22 mouse cellular contexts compared by ENCODE assay signal in genomic region chr17:7578003-7578402, GRCm38 (mm10).
DNase-seq lines count a peak whose midpoint lies in the region; ATAC-seq and TF ChIP-seq lines count a peak whose summit lies in the region.
"Had no signal": no experiment of that assay in that cellular context is flagged by ENCODE, and none has a peak within 500 bp of the region (broad histone marks: within the 10 kb centered on the region; RNA-seq: fewer than 3 reads in every experiment).

No protein-coding gene starts in this region.

- intact Hi-C loops in heart, postnatal 25 days (cut with DNase I): no loop called here

- no peaks in the 10 kb centered on the region for H3K9me3 ChIP-seq in heart, embryonic 13.5 days
- no peaks in the 10 kb centered on the region for H3K9me3 ChIP-seq in intestine, embryonic 16.5 days (ENCODE audit: control insufficient read depth, low read length)
- no peaks in the 10 kb centered on the region for H3K9me3 ChIP-seq in stomach, postnatal 0 days (ENCODE audit: control insufficient read depth, low read length)
- no peaks in the 10 kb centered on the region for H3K9me3 ChIP-seq in kidney, embryonic 14.5 days (ENCODE audit: control insufficient read depth, low read length)
- H3K9me3 ChIP-seq: embryonic facial prominence, embryonic 12.5 days; heart, embryonic 12.5 days; stomach, embryonic 15.5 days had no signal

- H3K27ac ChIP-seq in heart, embryonic 13.5 days (replicated peaks): 0 out of 2 replicates have a peak overlapping the region, but pooled peaks have one; percentile 13
- peak overlapping the region; percentile 57; the same call in 1 of the 2 replicates for H3K27ac ChIP-seq in intestine, embryonic 16.5 days (ENCODE audit: low read length)
- H3K27ac ChIP-seq in stomach, postnatal 0 days (replicated peaks): peak overlapping the region; percentile 50; the same call in 1 of the 2 replicates
- no peak overlapping the region for H3K27ac ChIP-seq in kidney, embryonic 14.5 days (ENCODE audit: low read depth, low read length)
- H3K27ac ChIP-seq: embryonic facial prominence, embryonic 12.5 days; hindbrain, embryonic 14.5 days; liver, embryonic 14.5 days; macrophage had no signal

- no peak overlapping the region for H3K4me3 ChIP-seq in heart, embryonic 13.5 days
- H3K4me3 ChIP-seq in intestine, embryonic 16.5 days (ENCODE audit: low read length): no peak overlapping the region
- no peak overlapping the region for H3K4me3 ChIP-seq in stomach, postnatal 0 days (ENCODE audit: low read depth, low read length)
- H3K4me3 ChIP-seq in kidney, embryonic 14.5 days (ENCODE audit: low read length): no peak overlapping the region
- H3K4me3 ChIP-seq: embryonic facial prominence, embryonic 12.5 days; heart, embryonic 12.5 days; stomach, embryonic 15.5 days had no signal

- H3K4me2 ChIP-seq in heart, embryonic 13.5 days: no peak overlapping the region
- no peak overlapping the region for H3K4me2 ChIP-seq in intestine, embryonic 16.5 days (ENCODE audit: low read depth, low read length)
- no peak overlapping the region for H3K4me2 ChIP-seq in stomach, postnatal 0 days (replicated peaks; ENCODE audit: low read depth)
- no peak overlapping the region for H3K4me2 ChIP-seq in kidney, embryonic 14.5 days (replicated peaks; ENCODE audit: low read depth, low read length)
- H3K4me2 ChIP-seq: embryonic facial prominence, embryonic 12.5 days; heart, embryonic 12.5 days; hindbrain, embryonic 14.5 days; stomach, embryonic 15.5 days had no signal

- no peak for ATAC-seq in heart, embryonic 13.5 days (ENCODE audit: extremely low read depth, insufficient number of reproducible peaks, low FRiP score, low TSS enrichment)
- ATAC-seq in intestine, embryonic 16.5 days: no peak
- ATAC-seq in stomach, postnatal 0 days (ENCODE audit: low FRiP score, low TSS enrichment): no peak
- ATAC-seq in kidney, embryonic 14.5 days (ENCODE audit: low FRiP score, low TSS enrichment): no peak
- ATAC-seq: forebrain, embryonic 14.5 days had no signal

- DNase-seq in adrenal gland, postnatal 14 days: peak; percentile 14
- no peak for DNase-seq in adrenal gland, adult 18-20 months (ENCODE audit: low spot score in 2 of 2)
- no peak for DNase-seq in heart, postnatal 25 days (ENCODE audit: low spot score)
- DNase-seq in stomach, postnatal 0 days (ENCODE audit: low spot score): no peak
- DNase-seq: cerebellum, adult 11-12 months; embryo, embryonic 11 days; kidney, adult 8-10 months; liver; right cerebral cortex, postnatal 14 days; thymus, adult 18-20 months; thymus, postnatal 25 days had no signal

- no peaks in the 10 kb centered on the region for H3K36me3 ChIP-seq in heart, embryonic 13.5 days
- no peaks in the 10 kb centered on the region for H3K36me3 ChIP-seq in intestine, embryonic 16.5 days (ENCODE audit: control insufficient read depth, insufficient read depth, low read length)
- H3K36me3 ChIP-seq in stomach, postnatal 0 days (ENCODE audit: control insufficient read depth, insufficient read depth, low read length): no peaks in the 10 kb centered on the region
- no peaks in the 10 kb centered on the region for H3K36me3 ChIP-seq in kidney, embryonic 14.5 days (ENCODE audit: control insufficient read depth, insufficient read depth, low read length)
- H3K36me3 ChIP-seq: embryonic facial prominence, embryonic 12.5 days; heart, embryonic 12.5 days; stomach, embryonic 15.5 days had no signal

- no peaks in the 10 kb centered on the region for H3K27me3 ChIP-seq in heart, embryonic 13.5 days (replicated peaks)
- no peaks in the 10 kb centered on the region for H3K27me3 ChIP-seq in intestine, embryonic 16.5 days (replicated peaks; ENCODE audit: control insufficient read depth, insufficient read depth, low read length)
- H3K27me3 ChIP-seq in stomach, postnatal 0 days (ENCODE audit: control insufficient read depth, insufficient read depth, low read length): no peaks in the 10 kb centered on the region
- no peaks in the 10 kb centered on the region for H3K27me3 ChIP-seq in kidney, embryonic 14.5 days (ENCODE audit: control insufficient read depth, insufficient read depth, low read length)
- H3K27me3 ChIP-seq: embryonic facial prominence, embryonic 12.5 days; heart, embryonic 12.5 days; Patski; stomach, embryonic 15.5 days had no signal

- TF ChIP-seq EP300 in stomach, postnatal 0 days (optimal IDR thresholded peaks at IDR 0.05): no peak

- TF ChIP-seq CTCF in stomach, postnatal 0 days (IDR thresholded peaks at IDR 0.05; ENCODE audit: low read depth): no peak

- 71% methylated on average over 8 of the region's 8 CpGs for WGBS in heart, embryonic 13.5 days
- 84% methylated on average over 8 of the region's 8 CpGs for WGBS in intestine, embryonic 16.5 days
- WGBS in stomach, postnatal 0 days: 79% methylated on average over 8 of the region's 8 CpGs
- 89% methylated on average over 8 of the region's 8 CpGs for WGBS in kidney, embryonic 14.5 days

- peaks cover 9% of the 10 kb centered on the region for H3K4me1 ChIP-seq in heart, embryonic 13.5 days
- peaks cover 6% of the 10 kb centered on the region; the same call in 1 of the 2 replicates for H3K4me1 ChIP-seq in intestine, embryonic 16.5 days (ENCODE audit: control insufficient read depth, insufficient read depth, low read length)
- 0 out of 2 replicates have a peak, but pooled peaks cover 3% of the 10 kb centered on the region for H3K4me1 ChIP-seq in stomach, postnatal 0 days (replicated peaks; ENCODE audit: control insufficient read depth, insufficient read depth)
- H3K4me1 ChIP-seq in kidney, embryonic 14.5 days (ENCODE audit: control insufficient read depth, insufficient read depth, low read length): no peaks in the 10 kb centered on the region
- H3K4me1 ChIP-seq: embryonic facial prominence, embryonic 12.5 days had no signal

- no peak overlapping the region for H3K9ac ChIP-seq in heart, embryonic 13.5 days
- H3K9ac ChIP-seq in intestine, embryonic 16.5 days (ENCODE audit: low read depth, low read length): no peak overlapping the region
- H3K9ac ChIP-seq in stomach, postnatal 0 days (ENCODE audit: low read length): no peak overlapping the region
- no peak overlapping the region for H3K9ac ChIP-seq in kidney, embryonic 14.5 days (ENCODE audit: low read depth, low read length)
- H3K9ac ChIP-seq: embryonic facial prominence, embryonic 12.5 days; heart, embryonic 12.5 days; hindbrain, embryonic 14.5 days; liver, embryonic 14.5 days; stomach, embryonic 15.5 days had no signal
